Mouse (Mus musculus): ENCODE data around the gene Clptm1.
"Not testable (repeated sequence)": the region's sequence is repeated elsewhere in the genome, so short reads cannot be mapped to it uniquely, and the experiment has no call there.

Gene Clptm1

DNA sequence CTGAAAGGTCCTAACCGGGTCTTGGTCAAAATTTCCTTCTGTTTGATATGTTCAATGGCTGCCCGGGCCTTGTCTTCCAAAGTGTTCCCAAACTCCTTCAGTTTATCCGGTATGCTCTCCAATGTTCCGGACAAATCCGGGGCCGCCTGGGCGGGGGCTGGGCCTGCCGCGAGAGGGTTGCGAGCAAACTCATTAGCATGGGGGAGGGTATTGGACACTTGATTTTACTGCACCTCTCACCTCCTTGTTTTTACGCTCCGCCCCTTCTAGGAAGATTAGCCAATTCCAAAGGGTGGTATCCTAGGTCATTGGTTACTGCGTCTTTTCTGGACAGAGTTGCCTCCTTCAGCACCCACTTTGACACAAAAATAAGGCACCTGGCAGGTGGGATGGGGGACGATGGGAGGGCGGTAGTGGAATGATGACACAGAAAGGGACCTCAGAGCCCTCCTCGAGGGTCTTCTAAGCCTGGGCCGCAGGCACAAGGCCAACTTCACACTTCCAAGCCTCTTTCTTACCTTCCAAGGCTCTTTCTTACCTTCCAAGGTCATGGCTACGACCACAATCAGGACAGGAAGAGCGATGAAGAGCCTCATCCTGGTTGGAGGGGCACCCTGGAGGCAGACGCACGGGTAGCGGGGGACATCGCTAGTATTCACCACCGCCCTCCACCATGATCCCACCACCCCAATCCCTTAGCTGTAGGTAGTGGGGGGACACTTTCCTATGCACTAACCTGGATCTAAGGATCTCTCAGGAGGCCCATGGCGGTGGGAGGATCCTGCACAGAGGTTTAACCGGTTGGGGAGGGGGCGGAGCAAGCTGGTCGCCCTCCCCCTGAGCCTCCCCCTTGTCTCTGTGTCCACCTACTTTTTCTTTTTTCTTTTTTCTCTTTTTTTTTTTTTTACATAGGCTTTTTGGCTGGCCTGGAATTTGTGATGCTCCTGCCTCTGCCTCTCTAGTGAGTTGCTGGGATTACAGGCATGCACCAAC, 27.3 kb upstream of the Clptm1 start, which contains the start of gene Apoc1:
TSS of gene Apoc1 (minus strand) at position 788 of the 993 bp plus-strand sequence.
- no peak for DNase-seq (ENCODE audit: low read depth, low spot score)

DNA sequence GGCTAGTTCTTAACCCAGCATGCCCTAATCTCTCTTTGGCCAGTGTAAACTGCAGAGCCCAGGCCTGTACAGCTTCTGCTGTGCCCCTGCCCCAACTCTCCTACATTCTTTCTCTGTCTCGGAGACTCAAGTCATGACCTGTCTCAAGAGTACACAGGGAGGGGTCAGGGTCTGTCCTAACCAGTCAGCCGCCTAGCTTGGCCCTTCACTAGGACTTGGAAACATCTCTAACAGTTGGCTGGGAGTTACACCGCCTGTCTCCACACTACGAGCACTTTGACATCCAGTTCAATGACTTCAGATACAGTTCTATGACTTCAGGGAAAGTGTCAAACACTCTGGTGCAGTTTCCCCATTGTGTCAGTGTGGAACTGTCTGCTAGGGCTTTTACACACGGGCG, 26.6 kb upstream of the Clptm1 start:
- DNase-seq (ENCODE audit: low read depth, low spot score), result no peak

DNA sequence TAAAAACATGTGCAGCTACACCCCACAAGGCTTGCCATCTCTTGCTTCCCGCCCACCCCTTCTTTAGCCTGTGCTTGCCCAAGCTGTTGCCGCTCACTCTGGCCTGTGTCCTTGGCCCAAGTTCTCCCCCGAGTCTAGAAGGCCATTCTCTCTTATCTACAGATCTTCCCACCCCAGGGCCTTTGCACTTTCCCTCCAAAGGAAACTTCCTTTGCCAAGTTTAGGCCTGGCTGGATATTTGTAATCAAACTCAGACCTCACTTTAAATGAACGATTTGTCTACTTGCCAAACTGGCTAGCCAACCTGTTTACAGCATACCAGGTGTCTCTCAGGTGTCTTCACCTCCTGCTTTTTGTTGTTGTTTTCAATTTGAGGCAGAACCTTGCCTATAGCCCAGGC, 26.0 kb upstream of the Clptm1 start:
- no peak for DNase-seq (ENCODE audit: low read depth, low spot score)

DNA sequence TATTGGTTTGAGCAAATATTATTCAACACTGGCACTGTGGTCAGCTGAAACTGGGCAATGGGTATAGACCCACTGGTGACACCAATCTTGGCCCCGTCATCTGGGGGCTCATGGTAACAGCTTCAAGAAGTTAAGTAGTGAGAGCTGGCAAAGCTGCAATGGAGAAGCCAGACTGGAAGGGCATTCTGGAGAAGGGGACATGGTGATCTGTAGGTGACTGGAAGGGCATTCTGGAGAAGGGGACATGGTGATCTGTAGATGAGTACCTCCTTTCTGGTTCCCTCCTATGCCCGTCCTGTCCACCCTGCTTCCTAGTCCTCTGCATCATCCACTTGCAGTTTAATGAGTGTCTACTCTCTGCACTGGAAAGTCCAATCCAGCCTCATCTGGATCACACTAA, 23.8 kb upstream of the Clptm1 start:
- DNase-seq (ENCODE audit: low read depth, low spot score), result no peak

DNA sequence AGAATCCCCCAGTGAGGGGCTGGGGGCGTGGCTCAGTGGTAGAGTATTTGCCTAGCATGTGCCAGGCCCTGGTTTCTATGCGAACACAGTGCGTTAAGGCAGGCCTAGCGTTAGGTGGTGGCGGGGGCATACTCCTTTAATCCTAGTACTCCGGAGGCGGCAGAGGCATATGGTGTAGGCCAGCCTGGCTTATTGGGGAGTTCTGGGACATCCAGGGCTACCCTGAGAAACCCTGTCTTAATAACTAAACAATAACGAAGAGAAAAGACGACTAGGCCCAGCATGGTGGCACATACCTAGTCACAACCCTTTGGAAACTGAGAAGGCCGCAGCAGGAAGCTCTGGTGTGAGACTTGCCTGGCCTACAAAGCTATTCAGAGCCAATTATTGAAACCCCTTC, 23.3 kb upstream of the Clptm1 start:
- no peak for DNase-seq (ENCODE audit: low read depth, low spot score)

DNA sequence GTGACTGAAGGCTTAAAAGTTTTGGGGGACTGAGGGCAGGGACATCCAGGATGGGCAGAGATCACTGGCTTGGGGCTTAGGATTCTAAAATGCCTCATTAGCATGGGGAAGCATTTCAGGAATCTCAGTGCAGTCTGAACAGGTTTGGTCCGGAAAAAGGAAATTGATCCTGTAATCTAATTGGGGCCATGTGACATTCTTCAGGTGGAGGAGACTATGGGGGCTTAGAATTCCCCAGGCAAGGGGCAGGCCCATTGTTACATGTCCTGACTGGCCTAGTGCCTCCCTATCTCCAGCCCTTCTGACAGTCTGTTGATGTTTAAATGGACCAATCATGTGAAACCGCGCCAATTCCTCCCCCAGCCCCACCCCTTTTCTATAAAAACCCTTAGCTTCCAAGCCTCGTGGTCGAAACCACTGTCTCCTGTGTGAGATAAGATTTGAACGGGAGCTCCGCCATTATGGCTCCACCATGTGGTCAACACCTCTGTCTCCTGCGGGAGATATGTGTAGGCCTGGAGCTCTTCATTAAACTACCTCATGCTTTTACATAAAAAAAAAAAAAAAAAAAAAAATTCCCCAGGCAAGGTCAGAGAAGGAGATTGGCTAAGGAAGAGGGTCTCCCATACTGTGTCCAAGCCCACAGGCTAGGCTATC, 22.2 kb upstream of the Clptm1 start:
- not testable (repeated sequence) for DNase-seq (ENCODE audit: low read depth, low spot score)

DNA sequence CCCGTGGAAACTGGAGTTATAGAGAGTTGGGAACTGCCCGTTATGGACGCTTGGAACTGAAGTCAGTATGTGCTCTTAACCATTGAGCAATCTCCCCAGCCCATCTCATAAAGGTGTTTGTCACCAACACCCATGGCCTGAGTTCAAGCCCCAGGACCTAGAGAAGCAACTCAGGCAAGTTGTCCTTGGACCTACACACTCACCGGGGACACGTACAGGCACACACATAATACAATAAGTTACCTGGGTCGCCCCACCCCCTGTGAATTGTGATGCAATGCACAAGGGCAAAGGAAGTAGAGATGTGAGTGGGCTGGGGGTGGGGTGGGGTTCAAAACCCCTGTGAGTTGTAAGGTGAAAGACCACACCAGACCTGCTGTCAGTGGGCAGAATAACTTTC, 21.7 kb upstream of the Clptm1 start:
- DNase-seq (ENCODE audit: low read depth, low spot score), result no peak

DNA sequence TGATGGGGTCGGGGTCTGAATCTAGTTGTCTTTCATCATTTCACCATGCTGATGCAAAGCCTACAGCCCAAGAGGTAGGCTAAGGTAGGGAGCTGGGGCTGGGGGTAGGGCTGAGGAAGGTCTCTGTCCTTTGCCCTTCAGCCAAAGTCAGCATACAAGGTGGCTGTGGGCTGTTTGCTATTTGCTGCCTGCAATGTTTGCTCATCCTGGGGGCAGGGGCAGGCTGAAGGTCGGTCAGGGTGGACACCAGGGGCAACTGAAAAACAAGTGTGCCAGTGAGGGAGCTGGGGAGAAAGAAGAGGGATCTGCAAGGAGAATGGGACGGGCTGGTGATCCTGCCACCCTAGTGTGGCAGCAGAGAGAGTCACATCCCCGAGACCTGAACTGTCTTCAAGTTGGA, 20.5 kb upstream of the Clptm1 start:
- no peak for DNase-seq (ENCODE audit: low read depth, low spot score)

DNA sequence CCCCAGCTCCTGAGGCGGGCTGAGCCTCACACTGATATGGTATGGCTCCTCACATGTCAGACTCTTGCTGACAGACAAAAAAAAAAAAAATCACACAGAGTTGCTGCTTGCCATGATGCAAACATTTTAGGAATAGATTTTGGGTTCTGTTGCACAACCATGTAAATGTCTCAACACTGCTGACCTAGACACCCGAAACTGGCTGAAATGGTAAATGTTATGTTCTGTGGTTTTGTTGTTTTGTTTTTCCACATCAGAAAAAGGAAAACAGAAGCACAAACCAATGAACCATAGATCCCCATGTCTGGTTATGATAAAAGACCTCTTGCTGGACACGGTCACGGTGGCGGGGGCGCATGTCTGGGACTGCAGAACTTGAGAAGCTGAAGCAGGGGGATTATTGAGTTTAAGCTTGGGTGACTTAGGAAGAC, 19.0 kb upstream of the Clptm1 start:
- no peak for DNase-seq (ENCODE audit: low read depth, low spot score)

DNA sequence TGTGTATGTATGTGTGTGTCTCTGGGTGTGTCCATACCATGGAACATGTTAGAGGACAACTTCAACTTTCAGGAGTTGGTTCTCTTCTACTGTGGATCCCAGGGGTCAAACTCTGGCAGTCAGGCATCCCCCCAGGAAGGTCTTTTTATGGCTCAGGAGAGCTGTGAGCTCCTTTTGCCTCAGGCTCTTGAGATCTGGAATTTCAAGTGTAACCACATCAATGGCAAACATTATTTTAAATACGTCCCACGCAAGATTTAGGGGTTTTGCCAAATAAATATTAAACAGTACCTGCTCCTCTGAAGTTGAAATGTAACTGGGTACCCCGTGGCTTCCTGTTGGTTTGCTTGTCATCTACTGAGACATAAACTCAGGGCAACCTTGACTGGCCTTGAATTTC, 18.1 kb upstream of the Clptm1 start:
- DNase-seq (ENCODE audit: low read depth, low spot score), result no peak

DNA sequence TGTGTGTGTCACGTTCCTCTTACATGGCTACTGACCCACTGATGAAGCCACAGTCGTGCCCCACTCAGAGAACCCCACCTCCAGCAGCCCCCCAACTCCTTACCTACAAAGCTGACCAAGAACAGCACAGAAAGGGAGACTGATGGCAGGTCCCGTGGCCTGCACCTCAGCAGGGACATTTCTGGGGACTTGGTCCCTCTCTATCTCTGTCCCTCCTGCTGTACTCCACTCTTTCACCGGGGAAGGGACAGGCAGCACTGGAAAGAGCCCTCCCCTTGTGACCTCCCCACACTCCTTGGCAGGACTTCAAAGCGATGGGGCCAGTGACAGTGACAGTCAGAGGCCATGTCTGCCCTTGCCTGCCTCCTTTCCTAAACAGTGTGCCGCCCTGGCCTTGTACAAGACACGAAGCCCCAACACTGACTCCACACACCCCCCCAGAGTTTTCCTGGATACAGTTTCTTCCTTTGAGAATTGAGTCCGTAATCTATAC, 16.4 kb upstream of the Clptm1 start, which contains the start of the genes Gm44805 and Apoc4:
TSS of gene Gm44805 (minus strand) at position 222 of the 493 bp plus-strand sequence.
TSS of gene Apoc4 (minus strand) at position 278 of the 493 bp plus-strand sequence.
- DNase-seq (ENCODE audit: low read depth, low spot score), result no peak

DNA sequence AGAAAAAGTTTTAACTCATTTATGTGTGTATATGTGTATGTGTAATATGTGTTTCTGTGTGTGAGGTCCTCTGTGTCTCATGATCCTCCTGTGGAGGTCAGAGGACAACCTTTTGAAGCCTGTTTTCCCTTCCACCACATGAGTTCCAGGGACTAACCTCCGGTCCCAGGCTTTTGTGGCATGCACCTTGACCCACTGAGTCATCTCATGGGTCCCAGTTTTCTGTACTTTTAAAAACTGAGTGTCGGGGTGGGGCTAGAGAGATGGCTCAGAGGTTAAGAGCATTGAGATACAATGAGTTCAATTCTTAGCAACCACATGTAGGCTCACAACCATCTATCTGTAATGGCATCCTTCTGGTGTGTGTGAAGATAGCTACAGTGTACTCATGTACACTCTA, 15.9 kb upstream of the Clptm1 start:
- no peak for DNase-seq (ENCODE audit: low read depth, low spot score)

DNA sequence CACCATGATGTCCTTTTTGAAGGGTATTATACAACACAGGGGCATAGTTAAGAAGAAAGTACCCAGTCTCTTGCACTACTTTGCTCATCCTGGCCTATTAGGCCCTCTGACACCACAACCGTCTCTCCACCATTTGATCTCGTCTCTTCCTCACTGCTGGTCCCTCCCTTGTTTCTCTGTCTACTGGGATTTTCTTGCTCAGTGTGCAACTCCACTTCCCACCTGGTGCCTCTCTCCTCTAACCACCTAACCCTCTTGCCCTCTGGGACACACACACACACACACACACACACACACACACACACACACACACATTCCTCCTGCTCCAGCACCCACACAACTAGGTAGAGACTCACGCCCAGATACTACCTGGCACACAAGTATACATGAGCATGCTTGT, 14.1 kb upstream of the Clptm1 start:
- DNase-seq (ENCODE audit: low read depth, low spot score), result no peak

DNA sequence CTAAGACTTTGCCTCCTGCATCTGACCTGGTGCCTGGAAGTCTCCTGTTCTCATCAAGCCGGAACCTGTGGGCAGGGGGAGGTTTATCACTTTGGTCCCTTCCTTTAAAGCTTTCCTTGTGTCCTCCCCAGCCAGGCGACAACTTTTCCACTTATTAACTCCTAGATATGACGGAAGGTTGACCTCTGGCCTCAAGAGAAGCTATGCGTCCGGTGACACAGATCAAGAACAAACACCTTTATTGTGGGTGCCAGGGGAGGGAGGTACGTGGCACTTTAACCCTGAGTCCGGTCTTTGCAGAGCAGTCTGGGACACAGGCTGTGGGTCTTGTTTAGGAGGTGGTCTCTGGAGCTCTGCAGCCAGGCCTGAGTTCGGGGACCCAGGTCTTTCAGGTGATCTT, 13.0 kb upstream of the Clptm1 start, which contains the start of gene Apoc2:
TSS of gene Apoc2 (minus strand) at position 70 of the 400 bp plus-strand sequence.
- DNase-seq (ENCODE audit: low read depth, low spot score), result no peak

DNA sequence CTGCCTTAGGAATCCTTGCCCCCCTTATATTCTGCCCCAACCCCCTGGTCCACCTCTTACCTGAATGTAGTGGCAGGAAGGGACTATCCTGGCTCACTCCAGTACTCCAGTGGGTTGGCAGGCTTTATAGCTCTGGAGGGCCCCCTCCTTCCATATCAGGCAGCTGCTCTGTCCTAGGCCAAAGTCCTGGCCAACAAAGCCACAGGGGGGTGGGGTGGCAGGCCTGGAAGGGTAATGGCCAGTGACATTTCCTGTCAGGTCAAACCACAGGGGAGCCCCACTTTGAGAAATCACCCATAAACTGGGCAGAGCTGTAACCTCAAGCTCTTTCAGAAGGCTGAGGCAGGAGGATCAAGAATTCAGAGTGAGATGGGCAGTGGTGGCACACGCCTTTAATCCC, 11.8 kb upstream of the Clptm1 start:
- no peak for DNase-seq (ENCODE audit: low read depth, low spot score)

DNA sequence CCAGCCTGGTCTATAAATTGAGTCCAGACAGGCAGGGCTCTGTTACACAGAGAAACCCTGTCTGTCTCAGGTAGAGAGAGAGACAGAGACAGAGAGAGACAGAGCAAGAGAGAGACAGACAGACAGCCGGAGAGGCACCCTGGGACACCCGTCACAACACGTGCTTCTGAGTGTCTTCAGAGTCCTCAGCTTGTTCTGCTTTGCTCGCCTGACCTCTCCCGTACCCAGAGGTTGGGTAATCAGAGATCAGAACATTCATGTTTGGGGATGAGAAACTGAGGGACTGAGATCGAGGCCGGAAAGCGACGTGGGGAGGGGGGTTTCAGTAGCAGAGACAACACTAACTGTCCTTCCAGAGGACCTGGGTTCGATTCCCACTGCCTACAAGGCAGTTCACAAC, 11.0 kb upstream of the Clptm1 start:
- DNase-seq (ENCODE audit: low read depth, low spot score), result no peak

DNA sequence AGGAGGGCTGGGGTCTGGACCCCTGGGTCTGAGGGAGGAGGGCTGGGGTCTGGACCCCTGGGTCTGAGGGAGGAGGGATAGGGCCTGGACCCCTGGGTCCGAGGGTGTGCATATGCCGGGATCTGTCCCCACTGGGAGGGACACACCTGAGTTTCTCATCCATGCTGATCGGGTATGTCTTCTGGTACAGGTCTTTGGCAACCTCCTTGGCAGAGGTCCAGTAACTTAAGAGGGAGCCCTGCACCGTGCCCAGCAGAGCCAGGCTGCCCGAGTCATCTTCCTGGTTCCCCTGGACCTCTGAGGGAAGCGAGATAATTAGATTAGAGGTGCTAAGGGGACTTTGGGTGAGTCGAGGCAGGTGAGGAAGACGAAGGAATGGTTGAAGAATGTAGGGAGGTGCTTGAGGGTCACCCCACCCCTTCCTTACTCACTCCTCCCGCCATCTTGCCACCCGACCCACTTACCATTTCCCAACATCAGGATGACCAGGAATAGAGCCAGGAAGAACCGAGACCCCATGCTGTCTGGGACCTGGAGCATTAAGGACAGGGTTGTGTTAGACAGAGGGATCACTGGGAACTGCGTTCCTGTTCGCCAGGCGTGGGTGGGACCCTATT, 8.4 kb upstream of the Clptm1 start:
- no peak for DNase-seq (ENCODE audit: low read depth, low spot score)

DNA sequence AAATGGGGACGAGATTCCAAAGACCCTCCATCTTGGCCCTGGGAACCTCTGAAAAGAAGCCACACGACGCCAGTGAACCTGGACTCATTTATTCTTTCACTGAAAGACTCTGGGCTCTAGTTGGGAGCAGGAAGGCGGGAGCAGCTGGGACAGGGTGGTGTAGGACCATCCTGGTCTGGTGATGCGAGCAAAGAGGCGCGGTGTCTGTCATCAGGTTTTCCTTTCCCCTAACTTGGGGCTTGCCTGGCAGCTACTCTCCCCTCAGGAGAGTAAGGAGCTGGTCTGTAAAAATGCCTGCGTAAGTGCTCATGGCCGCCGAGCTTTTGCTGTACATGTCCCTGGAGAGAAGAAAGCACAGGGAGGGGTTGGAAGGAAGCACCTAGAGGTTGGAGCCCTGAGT, 6.7 kb upstream of the Clptm1 start:
- no peak for DNase-seq (ENCODE audit: low read depth, low spot score)

DNA sequence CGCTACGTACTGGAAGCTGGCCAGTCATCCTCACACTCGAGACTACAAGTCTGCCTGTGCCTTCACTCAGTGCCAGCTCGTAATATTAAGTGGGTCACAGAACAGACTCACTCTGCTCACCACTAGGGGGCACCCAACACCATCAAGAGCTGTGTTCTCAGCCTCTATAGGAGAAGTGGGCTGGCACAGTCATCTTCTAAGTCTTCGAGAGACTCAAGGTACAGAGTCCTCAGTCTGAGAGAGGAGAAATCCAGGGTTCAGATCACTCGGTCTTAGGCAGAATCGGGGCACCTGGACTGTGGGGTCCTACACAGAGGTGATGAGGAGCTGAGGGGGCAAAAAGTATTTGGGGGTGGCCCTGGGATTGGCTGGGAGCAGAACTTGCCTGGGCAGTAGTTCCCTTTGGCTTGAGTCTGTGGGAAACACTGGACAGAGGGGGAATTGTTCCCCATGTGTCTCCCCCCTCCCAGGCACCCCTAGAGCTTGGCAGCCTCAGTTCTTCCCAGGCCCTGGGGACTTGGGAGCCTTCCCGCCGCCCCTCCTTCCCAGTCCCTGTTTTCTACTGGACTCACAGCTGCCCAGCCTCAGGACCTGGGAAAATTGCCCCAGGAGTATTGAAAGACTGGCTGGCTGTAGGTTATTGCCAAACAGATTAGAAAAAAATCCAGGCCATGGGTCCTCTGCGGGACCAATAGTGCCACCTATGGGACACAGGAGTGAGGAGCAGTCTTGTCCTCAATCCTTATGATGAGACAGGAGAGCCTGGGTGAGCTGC, 4.3 kb upstream of the Clptm1 start:
- peak; percentile 88 for DNase-seq (ENCODE audit: low read depth, low spot score)

DNA sequence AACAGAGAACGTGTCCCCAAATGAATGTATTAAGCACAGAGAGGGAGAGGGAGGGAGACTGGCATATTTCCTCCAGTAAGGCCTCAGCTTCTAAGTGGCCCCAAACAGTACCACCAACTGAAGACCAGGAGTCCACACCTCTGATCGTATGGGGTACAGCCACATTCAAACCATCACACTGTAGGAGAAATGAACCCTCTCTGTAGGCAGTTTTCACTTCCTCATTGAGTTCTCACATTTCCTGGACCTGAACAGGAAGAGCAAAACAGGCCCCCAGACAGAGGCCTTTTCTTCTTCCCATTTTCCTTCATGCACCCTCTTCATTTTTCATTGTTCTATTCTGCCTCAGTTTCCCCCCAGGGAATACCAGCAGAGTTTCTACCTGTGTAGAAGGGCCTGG, 2.6 kb upstream of the Clptm1 start:
- DNase-seq (ENCODE audit: low read depth, low spot score), result no peak

DNA sequence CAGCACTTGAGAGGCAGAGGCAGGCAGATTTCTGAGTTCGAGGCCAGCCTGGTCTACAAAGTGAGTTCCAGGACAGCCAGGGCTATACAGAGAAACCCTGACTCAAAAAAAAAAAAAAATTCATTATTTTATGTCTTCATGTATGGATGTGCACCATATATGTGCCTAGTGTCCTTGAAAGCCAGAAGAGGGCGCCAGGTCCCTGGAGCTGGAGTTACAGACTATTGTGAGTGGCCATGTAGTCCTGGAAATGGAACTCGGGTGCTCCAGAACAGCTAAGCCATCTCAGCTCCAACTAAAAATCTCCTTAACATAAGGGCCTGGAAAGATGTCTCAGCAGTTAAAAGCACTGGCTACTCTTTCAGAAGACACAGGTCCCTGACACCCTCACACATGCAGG, 1.9 kb upstream of the Clptm1 start:
- no peak for DNase-seq (ENCODE audit: low read depth, low spot score)
